Mouse (Mus musculus): ENCODE measurements around the gene Piezo1.

GRCm38 (mm10) chr8:122586749-122587148 is 35.6 kb upstream of the Piezo1 start:
- no peak for TF ChIP-seq CTCF (conservative IDR thresholded peaks at IDR 0.05; ENCODE audit: low read length)
- no peak for TF ChIP-seq NANOG (IDR thresholded peaks at IDR 0.05; ENCODE audit: borderline replicate concordance, low read length)
- TF ChIP-seq POU5F1 (IDR thresholded peaks at IDR 0.05; ENCODE audit: borderline replicate concordance, low read length), result no peak

Measured in E14TG2a.4 (cell line).